Mouse (Mus musculus): ENCODE measurements around the gene Gm20388. TPM values are rescaled to one million over a fixed set of nuclear protein-coding genes. Genes with fewer than 3 reads are reported as not detected.

The Gm20388 gene
- polyA plus RNA-seq, 1 experiment from 2014 or later = 3.6 TPM

- no peak for DNase-seq (ENCODE audit: low spot score)
- H3K36me3 ChIP-seq (replicated peaks) = no peaks in the 10 kb centered on the region
- H3K9me3 ChIP-seq = no peaks in the 10 kb centered on the region
- no peak overlapping the region for H3K27ac ChIP-seq (replicated peaks)
- 0 out of 2 replicates have a peak, but pooled peaks cover 9% of the 10 kb centered on the region for H3K27me3 ChIP-seq (replicated peaks; ENCODE audit: low read depth, poor library complexity, severe bottlenecking)
- peaks cover 38% of the 10 kb centered on the region for H3K4me1 ChIP-seq
- WGBS = 83% methylated on average over 8 of the region's 8 CpGs
- no peak overlapping the region for H3K4me3 ChIP-seq
Observed at GRCm38 (mm10) chr8:122191054-122191376, 2280.4 kb downstream of the Gm20388 start.

GRCm38 (mm10) chr8:122192771-122193170 is 2282.1 kb downstream of the Gm20388 start:
- H3K36me3 ChIP-seq (replicated peaks) = no peaks in the 10 kb centered on the region
- DNase-seq (ENCODE audit: low spot score) = no peak
- H3K27ac ChIP-seq (replicated peaks) = peak overlapping the region; percentile 5; the same call in 1 of the 2 replicates
- peaks cover 38% of the 10 kb centered on the region for H3K4me1 ChIP-seq
- H3K4me3 ChIP-seq = no peak overlapping the region
- 81% methylated on average over 5 of the region's 5 CpGs for WGBS
- no peaks in the 10 kb centered on the region for H3K9me3 ChIP-seq
- H3K27me3 ChIP-seq (replicated peaks; ENCODE audit: low read depth, poor library complexity, severe bottlenecking) = 0 out of 2 replicates have a peak, but pooled peaks cover 9% of the 10 kb centered on the region

- peaks cover 38% of the 10 kb centered on the region for H3K4me1 ChIP-seq
- WGBS = 64% methylated on average over 11 of the region's 11 CpGs
- 0 out of 2 replicates have a peak, but pooled peaks cover 9% of the 10 kb centered on the region for H3K27me3 ChIP-seq (replicated peaks; ENCODE audit: low read depth, poor library complexity, severe bottlenecking)
- peak overlapping the region; percentile 5; the same call in 1 of the 2 replicates for H3K27ac ChIP-seq (replicated peaks)
- DNase-seq (ENCODE audit: low spot score) = no peak
- H3K4me3 ChIP-seq = no peak overlapping the region
- no peaks in the 10 kb centered on the region for H3K9me3 ChIP-seq
- no peaks in the 10 kb centered on the region for H3K36me3 ChIP-seq (replicated peaks)
Observed at GRCm38 (mm10) chr8:122193521-122193920, 2282.9 kb downstream of the Gm20388 start.

- DNase-seq (ENCODE audit: low spot score) = no peak
- H3K4me1 ChIP-seq = peaks cover 38% of the 10 kb centered on the region
- WGBS = 70% methylated on average over 8 of the region's 8 CpGs
- no peak overlapping the region for H3K27ac ChIP-seq (replicated peaks)
- H3K27me3 ChIP-seq (replicated peaks; ENCODE audit: low read depth, poor library complexity, severe bottlenecking) = 0 out of 2 replicates have a peak, but pooled peaks cover 9% of the 10 kb centered on the region
- no peaks in the 10 kb centered on the region for H3K36me3 ChIP-seq (replicated peaks)
- no peak overlapping the region for H3K4me3 ChIP-seq
- H3K9me3 ChIP-seq = no peaks in the 10 kb centered on the region
Observed at GRCm38 (mm10) chr8:122194396-122194795, 2283.8 kb downstream of the Gm20388 start.

- 77% methylated on average over 5 of the region's 5 CpGs for WGBS
- DNase-seq (ENCODE audit: low spot score) = no peak
- no peaks in the 10 kb centered on the region for H3K36me3 ChIP-seq (replicated peaks)
Observed at GRCm38 (mm10) chr8:122197342-122197741, 2286.7 kb downstream of the Gm20388 start.

GRCm38 (mm10) chr8:122198378-122199025 is 2287.9 kb downstream of the Gm20388 start:
- Histone ChIP-seq H3K36me3 (replicated peaks) (no peaks in the 10 kb centered on the region), H3K4me3 (no peak overlapping the region), H3K27ac (replicated peaks) (no peak overlapping the region), H3K27me3 (replicated peaks; ENCODE audit: low read depth, poor library complexity, severe bottlenecking) (no peaks in the 10 kb centered on the region), H3K9me3 (no peaks in the 10 kb centered on the region), H3K4me1 (peaks cover 17% of the 10 kb centered on the region)
- no peak for DNase-seq (ENCODE audit: low spot score)
- WGBS = 83% methylated on average over 12 of the region's 12 CpGs

More at GRCm38 (mm10) chr8:122197342-122197741, 2286.7 kb downstream of the Gm20388 start:
- no peaks in the 10 kb centered on the region for H3K9me3 ChIP-seq
- H3K4me1 ChIP-seq = peaks cover 28% of the 10 kb centered on the region
- H3K27ac ChIP-seq (replicated peaks) = no peak overlapping the region
- no peak overlapping the region for H3K4me3 ChIP-seq
- 0 out of 2 replicates have a peak, but pooled peaks cover 5% of the 10 kb centered on the region for H3K27me3 ChIP-seq (replicated peaks; ENCODE audit: low read depth, poor library complexity, severe bottlenecking)

GRCm38 (mm10) chr8:122199191-122199590 is 2288.6 kb downstream of the Gm20388 start:
- no peaks in the 10 kb centered on the region for H3K36me3 ChIP-seq (replicated peaks)

GRCm38 (mm10) chr8:122199841-122200240 is 2289.2 kb downstream of the Gm20388 start:
- no peak for DNase-seq (ENCODE audit: low spot score)
- Histone ChIP-seq H3K9me3 (no peaks in the 10 kb centered on the region), H3K4me1 (peaks cover 5% of the 10 kb centered on the region; the same call in 1 of the 2 replicates), H3K27me3 (replicated peaks; ENCODE audit: low read depth, poor library complexity, severe bottlenecking) (no peaks in the 10 kb centered on the region), H3K36me3 (replicated peaks) (no peaks in the 10 kb centered on the region), H3K27ac (replicated peaks) (no peak overlapping the region), H3K4me3 (no peak overlapping the region)
- 89% methylated on average over 4 of the region's 4 CpGs for WGBS

More at GRCm38 (mm10) chr8:122199191-122199590, 2288.6 kb downstream of the Gm20388 start:
- no peak for DNase-seq (ENCODE audit: low spot score)
- Histone ChIP-seq H3K9me3 (no peaks in the 10 kb centered on the region), H3K27me3 (replicated peaks; ENCODE audit: low read depth, poor library complexity, severe bottlenecking) (no peaks in the 10 kb centered on the region), H3K4me3 (no peak overlapping the region), H3K4me1 (peaks cover 10% of the 10 kb centered on the region), H3K27ac (replicated peaks) (no peak overlapping the region)
- 88% methylated on average over 9 of the region's 9 CpGs for WGBS

- WGBS = 75% methylated on average over 3 of the region's 3 CpGs
- Histone ChIP-seq H3K27ac (replicated peaks) (no peak overlapping the region), H3K36me3 (replicated peaks) (no peaks in the 10 kb centered on the region), H3K9me3 (peaks cover 15% of the 10 kb centered on the region), H3K27me3 (replicated peaks; ENCODE audit: low read depth, poor library complexity, severe bottlenecking) (0 out of 2 replicates have a peak, but pooled peaks cover 5% of the 10 kb centered on the region), H3K4me3 (no peak overlapping the region), H3K4me1 (peaks cover 12% of the 10 kb centered on the region)
- no peak for DNase-seq (ENCODE audit: low spot score)
Observed at GRCm38 (mm10) chr8:122211591-122211990, 2300.9 kb downstream of the Gm20388 start.

GRCm38 (mm10) chr8:122215630-122216029 is 2305.0 kb downstream of the Gm20388 start:
- no peak for DNase-seq (ENCODE audit: low spot score)
- Histone ChIP-seq H3K4me1 (peaks cover 22% of the 10 kb centered on the region), H3K36me3 (replicated peaks) (no peaks in the 10 kb centered on the region), H3K27me3 (replicated peaks; ENCODE audit: low read depth, poor library complexity, severe bottlenecking) (peaks cover 19% of the 10 kb centered on the region), H3K9me3 (peaks cover 4% of the 10 kb centered on the region), H3K4me3 (no peak overlapping the region), H3K27ac (replicated peaks) (no peak overlapping the region)
- WGBS = 72% methylated on average over 8 of the region's 8 CpGs

- no peak overlapping the region for H3K27ac ChIP-seq (replicated peaks)
- DNase-seq (ENCODE audit: low spot score) = no peak
- H3K4me3 ChIP-seq = no peak overlapping the region
- no peaks in the 10 kb centered on the region for H3K36me3 ChIP-seq (replicated peaks)
- WGBS = 64% methylated on average over 6 of the region's 6 CpGs
- H3K9me3 ChIP-seq = no peaks in the 10 kb centered on the region
- H3K27me3 ChIP-seq (replicated peaks; ENCODE audit: low read depth, poor library complexity, severe bottlenecking) = peaks cover 19% of the 10 kb centered on the region
- H3K4me1 ChIP-seq = peaks cover 22% of the 10 kb centered on the region
Observed at GRCm38 (mm10) chr8:122216433-122216832, 2305.8 kb downstream of the Gm20388 start.

GRCm38 (mm10) chr8:122217456-122218177 is 2307.0 kb downstream of the Gm20388 start:
- H3K27me3 ChIP-seq (replicated peaks; ENCODE audit: low read depth, poor library complexity, severe bottlenecking) = peaks cover 19% of the 10 kb centered on the region
- DNase-seq (ENCODE audit: low spot score) = no peak
- H3K36me3 ChIP-seq (replicated peaks) = no peaks in the 10 kb centered on the region
- 84% methylated on average over 10 of the region's 10 CpGs for WGBS
- H3K9me3 ChIP-seq = no peaks in the 10 kb centered on the region
- H3K27ac ChIP-seq (replicated peaks) = no peak overlapping the region
- peaks cover 22% of the 10 kb centered on the region for H3K4me1 ChIP-seq
- H3K4me3 ChIP-seq = no peak overlapping the region

Data from embryonic facial prominence, embryonic 10.5 days (tissue).